Mouse (Mus musculus) liver, embryonic 14 days (tissue): ENCODE results near the gene Angpt4. TPM values are rescaled to one million over a fixed set of nuclear protein-coding genes. Genes with fewer than 3 reads are reported as not detected.

ENCODE experiments used
- polyA plus RNA-seq: library from polyadenylated mRNA; depleted of rRNA; stranded (reverse); fragments of >200 nt; gene quantifications from 2 replicates; pipeline ENCODE4 v1.2.3, GENCODE M21; 2012; rRNA removed

The Angpt4 gene
- 0.01 and 0.02 TPM in 2 replicates for polyA plus RNA-seq

GRCm38 (mm10) chr2:151910919-151911500 is at the start of gene Angpt4:
TSS of gene Angpt4 (plus strand) at chr2:151911210.

GRCm38 (mm10) chr2:151979470-151980354 is 68.7 kb downstream of the Angpt4 start, which contains the start of gene Fam110a:
TSS of gene Fam110a (minus strand) at chr2:151980219.

Other genes starting within 250 kb of the Angpt4 start
- not detected in 2 replicates for gene Rad21l, start 242.7 kb upstream of the Angpt4 start, polyA plus RNA-seq
- not detected in 2 replicates for gene Tmem74b, start 209.2 kb upstream of the Angpt4 start, polyA plus RNA-seq
- gene Psmf1, start 167.0 kb upstream of the Angpt4 start, polyA plus RNA-seq: 19.1 and 25.4 TPM in 2 replicates
- 0.01 TPM in 1 of 2 replicates, not detected in the other for gene Rspo4, start 68.3 kb upstream of the Angpt4 start, polyA plus RNA-seq
- 4.3 and 5.8 TPM in 2 replicates for gene Fam110a, start 69.0 kb downstream of the Angpt4 start, polyA plus RNA-seq
- gene Slc52a3, start 85.3 kb downstream of the Angpt4 start, polyA plus RNA-seq: 0.92 and 1.00 TPM in 2 replicates
- gene Scrt2, start 170.3 kb downstream of the Angpt4 start, polyA plus RNA-seq: 0.01 TPM in 1 of 2 replicates, not detected in the other
- 9.6 and 14.0 TPM in 2 replicates for gene Srxn1, start 194.3 kb downstream of the Angpt4 start, polyA plus RNA-seq
- 0.10 and 0.24 TPM in 2 replicates for gene Tcf15, start 232.4 kb downstream of the Angpt4 start, polyA plus RNA-seq